ENCODE assay signal across 8 mouse cellular contexts in the genomic region with DNA sequence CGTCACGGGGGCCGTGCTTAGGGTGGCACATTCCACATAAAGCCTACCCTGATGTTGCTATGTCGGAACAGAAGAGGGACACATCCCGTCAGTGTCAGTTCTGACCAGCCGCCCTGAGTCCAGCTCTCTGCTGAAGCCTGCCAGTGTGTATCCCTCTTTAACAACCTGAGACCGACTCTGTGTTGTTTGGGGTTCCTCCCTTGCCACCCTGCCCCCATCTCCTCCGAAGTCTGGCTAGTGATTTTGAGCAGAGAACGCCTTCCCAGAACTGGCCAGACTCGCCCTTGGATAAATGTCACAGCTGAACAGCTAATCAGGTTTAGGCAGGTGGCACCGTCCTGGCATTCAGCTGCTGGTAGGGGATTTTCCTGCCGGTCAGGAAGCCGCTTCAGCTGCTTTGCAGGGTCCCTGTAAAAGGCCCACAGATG. TPM values are rescaled to one million over a fixed set of nuclear protein-coding genes. Genes with fewer than 3 reads are reported as not detected.
A peak's percentile ranks its signal among the peaks of the same experiment; 100 is the strongest.
DNase-seq lines count a peak whose midpoint lies in the region; ATAC-seq and TF ChIP-seq lines count a peak whose summit lies in the region.

No protein-coding gene starts in this region.

- no peak overlapping the region for H3K27ac ChIP-seq in hindbrain, embryonic 16.5 days (ENCODE audit: low read depth, low read length)
- peak overlapping the region; percentile 97 for H3K27ac ChIP-seq in lung, postnatal 0 days (ENCODE audit: low read length)

- peaks cover 29% of the 10 kb centered on the region for H3K4me1 ChIP-seq in hindbrain, embryonic 16.5 days (ENCODE audit: control insufficient read depth, insufficient read depth, low read depth, low read length)
- H3K4me1 ChIP-seq in lung, postnatal 0 days (ENCODE audit: insufficient read depth, low read depth, low read length), result peaks cover 18% of the 10 kb centered on the region

- 0 out of 2 replicates have a peak, but pooled peaks have one; percentile 8 for TF ChIP-seq EP300 in lung, postnatal 0 days (IDR thresholded peaks at IDR 0.05)

- no peak for TF ChIP-seq CTCF in lung, postnatal 0 days (IDR thresholded peaks at IDR 0.05)

- no peaks in the 10 kb centered on the region for H3K9me3 ChIP-seq in hindbrain, embryonic 16.5 days (ENCODE audit: control insufficient read depth, low read length)
- no peaks in the 10 kb centered on the region for H3K9me3 ChIP-seq in lung, postnatal 0 days (ENCODE audit: low read length)

- peak; percentile 57 for DNase-seq in cerebellum, adult 9-10 months
- no peak for DNase-seq in cerebellum, postnatal 4 days (ENCODE audit: low spot score in 2 of 2)
- DNase-seq in urinary bladder, postnatal 25 days (ENCODE audit: low spot score), result peak; percentile 33
- DNase-seq in urinary bladder, postnatal 4 days (ENCODE audit: low spot score in 2 of 2), result no peak
- DNase-seq in lung, postnatal 0 days (ENCODE audit: low spot score), result no peak
- DNase-seq in embryo, embryonic 10 days (ENCODE audit: low spot score), result no peak
- DNase-seq in right cerebral cortex, postnatal 14 days, result no peak

- H3K36me3 ChIP-seq in hindbrain, embryonic 16.5 days (ENCODE audit: control insufficient read depth, insufficient read depth, low read length), result peaks cover 9% of the 10 kb centered on the region; the same call in 1 of the 2 replicates
- peaks cover 13% of the 10 kb centered on the region for H3K36me3 ChIP-seq in lung, postnatal 0 days (ENCODE audit: insufficient read depth, low read length)

- WGBS in hindbrain, embryonic 16.5 days, result 10% methylated on average over 13 of the region's 13 CpGs
- 18% methylated on average over 13 of the region's 13 CpGs for WGBS in lung, postnatal 0 days

- peak overlapping the region; percentile 78 for H3K4me3 ChIP-seq in hindbrain, embryonic 16.5 days (ENCODE audit: low read length)
- H3K4me3 ChIP-seq in lung, postnatal 0 days (ENCODE audit: low read depth, low read length), result peak overlapping the region; percentile 74

- H3K9ac ChIP-seq in hindbrain, embryonic 16.5 days (ENCODE audit: low read depth, low read length), result peak overlapping the region; percentile 74
- peak overlapping the region; percentile 73 for H3K9ac ChIP-seq in lung, postnatal 0 days (replicated peaks; ENCODE audit: low read depth)

- peaks cover 8% of the 10 kb centered on the region for H3K27me3 ChIP-seq in hindbrain, embryonic 16.5 days (replicated peaks; ENCODE audit: control insufficient read depth, insufficient read depth, low read length)
- no peaks in the 10 kb centered on the region for H3K27me3 ChIP-seq in lung, postnatal 0 days (replicated peaks; ENCODE audit: insufficient read depth, low read length)

- H3K4me2 ChIP-seq in hindbrain, embryonic 16.5 days (ENCODE audit: low read length), result peak overlapping the region; percentile 99
- peak overlapping the region; percentile 100 for H3K4me2 ChIP-seq in lung, postnatal 0 days (replicated peaks; ENCODE audit: low read depth, low read length)

- no peak for ATAC-seq in hindbrain, embryonic 16.5 days
- no peak for ATAC-seq in lung, postnatal 0 days

RNA-seq across cellular contexts. Expression of gene Klhl21, which starts 2.1 kb away (rescaled TPM):
- polyA plus RNA-seq in hindbrain, embryonic 16.5 days (2015; fragmentation: Nextera tagmentation; extraction: Ambion mirVana), result 4.7 and 5.0 TPM in 2 replicates
- polyA plus RNA-seq in lung, postnatal 0 days (2015; fragmentation: Nextera tagmentation; extraction: Ambion mirVana), result 13.4 and 13.7 TPM in 2 replicates

RNA-seq across cellular contexts. Expression of gene Phf13, which starts 14.7 kb away (rescaled TPM):
- 21.3 and 24.8 TPM in 2 replicates for polyA plus RNA-seq in hindbrain, embryonic 16.5 days (2015; fragmentation: Nextera tagmentation; extraction: Ambion mirVana)
- polyA plus RNA-seq in lung, postnatal 0 days (2015; fragmentation: Nextera tagmentation; extraction: Ambion mirVana), result 18.0 TPM in 2 replicates

RNA-seq across cellular contexts. Expression of gene Zbtb48, which starts 16.8 kb away (rescaled TPM):
- 18.1 and 20.9 TPM in 2 replicates for polyA plus RNA-seq in hindbrain, embryonic 16.5 days (2015; fragmentation: Nextera tagmentation; extraction: Ambion mirVana)
- 13.2 and 13.7 TPM in 2 replicates for polyA plus RNA-seq in lung, postnatal 0 days (2015; fragmentation: Nextera tagmentation; extraction: Ambion mirVana)

RNA-seq across cellular contexts. Expression of gene Thap3, which starts 21.9 kb away (rescaled TPM):
- 35.4 and 35.7 TPM in 2 replicates for polyA plus RNA-seq in hindbrain, embryonic 16.5 days (2015; fragmentation: Nextera tagmentation; extraction: Ambion mirVana)
- 31.0 and 33.3 TPM in 2 replicates for polyA plus RNA-seq in lung, postnatal 0 days (2015; fragmentation: Nextera tagmentation; extraction: Ambion mirVana)

RNA-seq across cellular contexts. Expression of gene Tas1r1, which starts 27.6 kb away (rescaled TPM):
- 1.9 and 2.0 TPM in 2 replicates for polyA plus RNA-seq in hindbrain, embryonic 16.5 days (2015; fragmentation: Nextera tagmentation; extraction: Ambion mirVana)
- 0.21 and 0.35 TPM in 2 replicates for polyA plus RNA-seq in lung, postnatal 0 days (2015; fragmentation: Nextera tagmentation; extraction: Ambion mirVana)

Comparison
In these comparisons a context has a peak if more than half of its experiments do, and no peak if none do; other contexts are left out.
1. DNase-seq: peak in cerebellum, adult 9-10 months (single experiment) and urinary bladder, postnatal 25 days (single experiment); none in cerebellum, postnatal 4 days (0 of 2), urinary bladder, postnatal 4 days (0 of 2), lung, postnatal 0 days (single experiment), embryo, embryonic 10 days (single experiment) and right cerebral cortex, postnatal 14 days (single experiment).